Mouse (Mus musculus) embryonic facial prominence, embryonic 14.5 days (tissue): ENCODE data around the gene Qdpr. TPM values are rescaled to one million over a fixed set of nuclear protein-coding genes. Genes with fewer than 3 reads are reported as not detected.

Experiments used
- ATAC-seq: fragments of 200-750 bp; cut with Nextera tagmentation; 2 replicates; pipeline ENCODE4 v1.8.0; 2017; ENCODE audit warnings: low read depth, moderate number of reproducible peaks, moderate TSS enrichment
- DNase-seq: peaks from one replicate; pipeline ENCODE4 v3.0.0-alpha.2; 2015; ENCODE audit warnings: low spot score
- H3K27ac ChIP-seq: fragments of 300-500 bp; sonication (generic); replicated peaks from 2 replicates; pipeline ENCODE4 v1.5.1; 2014; ENCODE audit warnings: low read depth, mild to moderate bottlenecking, low read length, moderate library complexity
- H3K27me3 ChIP-seq: fragments of 300-500 bp; sonication (generic); replicated peaks from 2 replicates; pipeline ENCODE4 v1.6.1; 2014; ENCODE audit warnings: low read length; ENCODE audit not compliant: control insufficient read depth, insufficient read depth
- H3K36me3 ChIP-seq: fragments of 300-500 bp; sonication (generic); 2 replicates; pipeline ENCODE4 v1.6.1; 2014; ENCODE audit warnings: low read length, mixed read lengths; ENCODE audit not compliant: control insufficient read depth, insufficient read depth
- H3K4me1 ChIP-seq: fragments of 300-500 bp; sonication (generic); 2 replicates; pipeline ENCODE4 v1.6.1; 2014; ENCODE audit warnings: antibody characterized with exemption, low read length; ENCODE audit not compliant: control insufficient read depth, insufficient read depth
- H3K4me2 ChIP-seq: fragments of 300-500 bp; sonication (generic); 2 replicates; pipeline ENCODE4 v1.6.1; 2014; ENCODE audit warnings: low read depth, mild to moderate bottlenecking, low read length, moderate library complexity, mixed read lengths
- H3K4me3 ChIP-seq: fragments of 300-500 bp; sonication (generic); 2 replicates; pipeline ENCODE4 v1.5.1; 2014; ENCODE audit warnings: low read depth, mild to moderate bottlenecking, low read length
- H3K9ac ChIP-seq: fragments of 300-500 bp; sonication (generic); 2 replicates; pipeline ENCODE4 v1.6.1; 2014; ENCODE audit warnings: low read depth, mild to moderate bottlenecking, low read length, moderate library complexity, mixed read lengths
- H3K9me3 ChIP-seq: fragments of 300-500 bp; sonication (generic); 2 replicates; pipeline ENCODE4 v1.6.1; 2016; ENCODE audit warnings: low read length; ENCODE audit not compliant: control insufficient read depth
- WGBS: fragments of 180-500 bp; shearing (Covaris S2); extraction: QIAGEN DNeasy Blood & Tissue Kit; methylation state at CpG from one replicate; pipeline ENCODE4 v1.1.7; 2014; 5-methylcytosine and 5-hydroxymethylcytosine counted together
- polyA plus RNA-seq: library from polyadenylated mRNA; unstranded; fragments of >200 nt; fragmentation: Nextera tagmentation; extraction: Ambion mirVana; gene quantifications from 2 replicates; pipeline ENCODE4 v1.2.1, GENCODE M21; 2014

The Qdpr gene
- polyA plus RNA-seq, 1 experiment from 2014 or later, result 122 TPM

GRCm38 (mm10) chr5:45384034-45384812, 65.8 kb downstream of the Qdpr start:
- DNase-seq (no peak), ATAC-seq (no peak)
- H3K27ac ChIP-seq, result no peak overlapping the region
- no peak overlapping the region for H3K4me2 ChIP-seq
- H3K36me3 ChIP-seq, result no peaks in the 10 kb centered on the region
- 85% methylated on average over 2 of the region's 2 CpGs for WGBS
- no peak overlapping the region for H3K4me3 ChIP-seq
- no peak overlapping the region for H3K9ac ChIP-seq
- no peaks in the 10 kb centered on the region for H3K27me3 ChIP-seq
- H3K4me1 ChIP-seq, result no peaks in the 10 kb centered on the region
- H3K9me3 ChIP-seq, result no peaks in the 10 kb centered on the region

Other genes starting within 250 kb of the Qdpr start
- gene Clrn2, start 3.5 kb upstream of the Qdpr start, polyA plus RNA-seq, result 0.22 and 0.31 TPM in 2 replicates
- gene Lap3, start 43.1 kb upstream of the Qdpr start, polyA plus RNA-seq, result 81.5 and 85.1 TPM in 2 replicates
- gene Med28, start 70.0 kb upstream of the Qdpr start, polyA plus RNA-seq, result 223 and 226 TPM in 2 replicates
- 2.2 and 2.4 TPM in 2 replicates for gene Fam184b, start 189.4 kb upstream of the Qdpr start, polyA plus RNA-seq
- gene Ncapg, start 219.7 kb upstream of the Qdpr start, polyA plus RNA-seq, result 38.3 and 42.4 TPM in 2 replicates